Mouse (Mus musculus) MEL (cell line): ENCODE results near the gene Daam1. TPM values are rescaled to one million over a fixed set of nuclear protein-coding genes. Genes with fewer than 3 reads are reported as not detected.

Experiments
- DNase-seq: peaks from one replicate; pipeline ENCODE4 v3.0.0; 2011; ENCODE audit warnings: low read depth, low spot score
- H3K27ac ChIP-seq: 2 replicates; pipeline ENCODE4 v1.5.1; 2012; ENCODE audit warnings: low read depth, mild to moderate bottlenecking, control low read depth, low read length, moderate library complexity; ENCODE audit not compliant: control insufficient read depth
- H3K27me3 ChIP-seq, 2 experiments: fragments of 150-350 bp in 1 of 2; sonication (generic) in 1 of 2; 2 replicates each; pipeline ENCODE4 v1.6.1; 2012; ENCODE audit warnings: low read length in 2 of 2, mild to moderate bottlenecking in 2 of 2, improper control_type of control experiment in 1 of 2, moderate library complexity in 1 of 2; ENCODE audit not compliant: insufficient read depth in 2 of 2, control insufficient read depth in 1 of 2
- H3K36me3 ChIP-seq, 2 experiments: 2 replicates each; pipeline ENCODE4 v1.6.1; 2012 to 2014; ENCODE audit warnings: low read length in 2 of 2, improper control_type of control experiment in 1 of 2, inconsistent platforms in 1 of 2, mild to moderate bottlenecking in 1 of 2; ENCODE audit not compliant: insufficient read depth in 2 of 2, control insufficient read depth in 1 of 2
- H3K4me1 ChIP-seq, 2 experiments: fragments of 150-350 bp in 1 of 2; sonication (generic) in 1 of 2; 2 replicates each; pipeline ENCODE4 v1.6.1; 2012; ENCODE audit warnings: low read length in 2 of 2, improper control_type of control experiment in 1 of 2, mild to moderate bottlenecking in 1 of 2; ENCODE audit not compliant: insufficient read depth in 2 of 2, control insufficient read depth in 1 of 2
- H3K4me3 ChIP-seq, 2 experiments: fragments of 150-350 bp in 1 of 2; sonication (generic) in 1 of 2; 2 replicates each; pipeline ENCODE4 v1.5.1; 2012; ENCODE audit warnings: low read depth in 2 of 2, low read length in 2 of 2, mild to moderate bottlenecking in 2 of 2, moderate library complexity in 2 of 2, control low read depth in 1 of 2, improper control_type of control experiment in 1 of 2; ENCODE audit not compliant: control insufficient read depth in 1 of 2, insufficient read depth in 1 of 2
- H3K79me2 ChIP-seq: 2 replicates; pipeline ENCODE4 v1.6.1; 2012; ENCODE audit warnings: mild to moderate bottlenecking, low read length, moderate library complexity; ENCODE audit not compliant: control insufficient read depth, poor library complexity, insufficient read depth
- H3K9ac ChIP-seq: 2 replicates; pipeline ENCODE4 v1.6.1; 2012; ENCODE audit warnings: low read depth, mild to moderate bottlenecking, control low read depth, low read length, moderate library complexity; ENCODE audit not compliant: control insufficient read depth, poor library complexity, severe bottlenecking
- H3K9me3 ChIP-seq: fragments of 150-350 bp; sonication (generic); replicated peaks from 2 replicates; pipeline ENCODE4 v1.6.1; 2012; ENCODE audit warnings: mild to moderate bottlenecking, low read length, improper control_type of control experiment, moderate library complexity; ENCODE audit not compliant: insufficient read depth
- BHLHE40 ChIP-seq: IDR thresholded peaks from 2 replicates; pipeline ENCODE4 v1.6.1; 2012; ENCODE audit warnings: low read depth, mild to moderate bottlenecking, inconsistent platforms, low read length, improper control_type of control experiment, borderline replicate concordance
- CHD2 ChIP-seq: IDR thresholded peaks from 2 replicates; pipeline ENCODE4 v1.6.1; 2011; ENCODE audit warnings: low read length, improper control_type of control experiment
- CTCF ChIP-seq, 3 experiments: IDR thresholded peaks in 2 of 3; conservative IDR thresholded peaks in 1 of 3; 2 replicates each; pipeline ENCODE4 v1.5.1; 2011 to 2012; ENCODE audit warnings: low read length in 3 of 3, low read depth in 2 of 3, mild to moderate bottlenecking in 2 of 3, improper control_type of control experiment in 1 of 3, inconsistent platforms in 1 of 3, mixed read lengths in 1 of 3, moderate library complexity in 1 of 3; ENCODE audit not compliant: control insufficient read depth in 1 of 3, insufficient read depth in 1 of 3, poor library complexity in 1 of 3, severe bottlenecking in 1 of 3
- GABPA ChIP-seq: IDR thresholded peaks from 2 replicates; pipeline ENCODE4 v1.6.1; 2012; ENCODE audit warnings: low read depth, mild to moderate bottlenecking, inconsistent platforms, low read length, improper control_type of control experiment, moderate library complexity
- JUND ChIP-seq: IDR thresholded peaks from 2 replicates; pipeline ENCODE4 v1.6.1; 2011; ENCODE audit warnings: low read depth, mild to moderate bottlenecking, improper control_type of control experiment, low read length
- KAT2A ChIP-seq: conservative IDR thresholded peaks from 2 replicates; pipeline ENCODE4 v1.6.1; 2012; ENCODE audit warnings: low read depth, low read length, improper control_type of control experiment, inconsistent platforms
- MAFK ChIP-seq: IDR thresholded peaks from 2 replicates; pipeline ENCODE4 v1.6.1; 2011; ENCODE audit warnings: low read depth, mild to moderate bottlenecking, low read length, improper control_type of control experiment, borderline replicate concordance
- MAX ChIP-seq: IDR thresholded peaks from 2 replicates; pipeline ENCODE4 v1.6.1; 2011; ENCODE audit warnings: low read length, improper control_type of control experiment
- MYB ChIP-seq: IDR thresholded peaks from 2 replicates; pipeline ENCODE4 v1.6.1; 2011; ENCODE audit warnings: mild to moderate bottlenecking, low read depth, low read length, improper control_type of control experiment
- NRF1 ChIP-seq: IDR thresholded peaks from 2 replicates; pipeline ENCODE4 v1.6.1; 2014; ENCODE audit warnings: low read depth, mild to moderate bottlenecking, inconsistent platforms, low read length, improper control_type of control experiment, moderate library complexity; ENCODE audit not compliant: poor library complexity, insufficient read depth, severe bottlenecking
- RAD21 ChIP-seq: IDR thresholded peaks from 2 replicates; pipeline ENCODE4 v1.6.1; 2011; ENCODE audit warnings: mild to moderate bottlenecking, low read depth, low read length, improper control_type of control experiment
- RCOR1 ChIP-seq: IDR thresholded peaks from 2 replicates; pipeline ENCODE4 v1.6.1; 2012; ENCODE audit warnings: low read depth, mild to moderate bottlenecking, inconsistent platforms, low read length, improper control_type of control experiment
- TBP ChIP-seq: IDR thresholded peaks from 2 replicates; pipeline ENCODE4 v1.8.0; 2011; ENCODE audit warnings: low read depth, low read length, improper control_type of control experiment
- UBTF ChIP-seq: IDR thresholded peaks from 2 replicates; pipeline ENCODE4 v1.6.1; 2012; ENCODE audit warnings: low read depth, mild to moderate bottlenecking, inconsistent platforms, low read length, improper control_type of control experiment, moderate library complexity, borderline replicate concordance; ENCODE audit not compliant: insufficient read depth
- USF1 ChIP-seq: IDR thresholded peaks from 2 replicates; pipeline ENCODE4 v1.6.1; 2014; ENCODE audit warnings: low read depth, mild to moderate bottlenecking, inconsistent platforms, low read length, improper control_type of control experiment, moderate library complexity
- USF2 ChIP-seq, 2 experiments: IDR thresholded peaks; 2 replicates each; pipeline ENCODE4 v1.6.1; 2011 to 2012; ENCODE audit warnings: improper control_type of control experiment in 2 of 2, low read length in 2 of 2, borderline replicate concordance in 1 of 2, inconsistent platforms in 1 of 2, low read depth in 1 of 2, mild to moderate bottlenecking in 1 of 2; ENCODE audit not compliant: insufficient read depth in 1 of 2
- ZC3H11A ChIP-seq: IDR thresholded peaks from 2 replicates; pipeline ENCODE4 v1.6.1; 2012; ENCODE audit warnings: low read depth, mild to moderate bottlenecking, inconsistent platforms, low read length, improper control_type of control experiment
- ZMIZ1 ChIP-seq: IDR thresholded peaks from 2 replicates; pipeline ENCODE4 v1.6.1; 2012; ENCODE audit warnings: low read depth, mild to moderate bottlenecking, inconsistent platforms, low read length, improper control_type of control experiment, moderate library complexity
- polyA plus RNA-seq, 2 experiments: library from polyadenylated mRNA; stranded (reverse) in 1 of 2; unstranded in 1 of 2; fragments of >175 nt in 1 of 2; fragments of >200 nt in 1 of 2; gene quantifications; 2 replicates each; pipeline versions ENCODE4 v1.2.1 to v1.2.4; 2012; ENCODE audit warnings: low replicate concordance in 2 of 2, low read depth in 1 of 2; ENCODE audit not compliant: insufficient read length in 2 of 2, insufficient read depth in 1 of 2, missing spikeins in 1 of 2
- total RNA-seq: library from RNA; depleted of rRNA; stranded (reverse); fragments of 300-350 nt; gene quantifications from 2 replicates; pipeline ENCODE4 v1.2.3, GENCODE M21; 2012

Daam1 gene
- total and polyA plus RNA-seq, 3 experiments: 9.2 to 12.0 TPM; not detected in 1

GRCm38 (mm10) chr12:71908984-71909383, 78.1 kb downstream of the Daam1 start:
- Histone ChIP-seq H3K9me3 (no peaks in the 10 kb centered on the region), H3K27me3 (no peaks in the 10 kb centered on the region), H3K9ac (no peak overlapping the region), H3K36me3 (peaks cover 1 to 28% of the 10 kb centered on the region in 2 experiments; a peak in 3 of 4 replicates), H3K27ac (no peak overlapping the region), H3K4me3 (no peak overlapping the region), H3K4me1 (peaks cover 15 to 17% of the 10 kb centered on the region in 2 experiments), H3K79me2 (no peaks in the 10 kb centered on the region)
- no peak for DNase-seq
- TF ChIP-seq ZC3H11A: no peak
- TF ChIP-seq UBTF: no peak
- no peak for TF ChIP-seq RCOR1
- no peak for TF ChIP-seq RAD21
- peak; percentile 92 for TF ChIP-seq MAFK
- no peak for TF ChIP-seq MYB

DNA sequence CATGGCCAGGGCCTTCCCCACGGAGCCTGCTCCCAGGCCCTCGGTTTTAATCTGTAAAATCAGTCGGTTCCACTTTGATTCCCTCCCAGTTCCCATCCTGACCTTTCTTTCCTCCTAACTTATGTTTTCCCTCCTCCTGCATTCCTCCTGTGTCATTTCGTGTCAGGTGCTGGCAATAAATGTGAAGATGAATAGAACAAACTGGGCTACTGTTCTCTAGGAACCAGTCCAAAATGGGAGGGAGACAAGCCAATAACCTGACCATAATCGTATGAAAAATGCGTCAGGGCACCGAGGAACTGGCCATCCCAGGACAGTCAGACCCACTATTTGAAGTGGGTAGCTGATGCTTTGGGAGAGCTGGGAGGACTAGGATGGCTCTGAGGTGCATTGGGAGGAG, 79.4 kb downstream of the Daam1 start:
- peaks cover 1 to 17% of the 10 kb centered on the region in 2 experiments; a peak in 3 of 4 replicates for H3K36me3 ChIP-seq
- no peak overlapping the region for H3K27ac ChIP-seq
- H3K4me1 ChIP-seq: peaks cover 6 to 10% of the 10 kb centered on the region in 2 experiments
- no peaks in the 10 kb centered on the region for H3K9me3 ChIP-seq
- H3K79me2 ChIP-seq: no peaks in the 10 kb centered on the region
- no peak overlapping the region for H3K9ac ChIP-seq
- H3K27me3 ChIP-seq: no peaks in the 10 kb centered on the region
- H3K4me3 ChIP-seq: no peak overlapping the region
- no peak for DNase-seq
- TF ChIP-seq RAD21: no peak
- no peak for TF ChIP-seq TBP
- no peak for TF ChIP-seq KAT2A
- TF ChIP-seq CHD2: no peak
- no peak for TF ChIP-seq USF2 (IDR thresholded peaks at IDR 0.05; ENCODE audit: borderline replicate concordance in 1 of 2, insufficient read depth in 1 of 2, low read depth in 1 of 2, low read length in 2 of 2)
- TF ChIP-seq JUND: no peak
- TF ChIP-seq CTCF (IDR thresholded peaks at IDR 0.05 in 2 of 3, conservative IDR thresholded peaks at IDR 0.05 in 1 of 3; ENCODE audit: control insufficient read depth in 1 of 3, insufficient read depth in 1 of 3, low read depth in 2 of 3, low read length in 3 of 3, poor library complexity in 1 of 3, severe bottlenecking in 1 of 3): no peak
- TF ChIP-seq ZMIZ1: no peak
- no peak for TF ChIP-seq NRF1
- TF ChIP-seq MAX: no peak
- TF ChIP-seq USF1: no peak
- TF ChIP-seq GABPA: no peak
- no peak for TF ChIP-seq MYB
- TF ChIP-seq BHLHE40: no peak
- TF ChIP-seq, all 39 proteins: peak for 0
